Mouse (Mus musculus): ENCODE data around the gene Hsd17b7. TPM values are rescaled to one million over a fixed set of nuclear protein-coding genes. Genes with fewer than 3 reads are reported as not detected.

Gene Hsd17b7
- total and polyA plus RNA-seq, 2 experiments from 2014 or later = 39.4 to 62.4 TPM

DNA sequence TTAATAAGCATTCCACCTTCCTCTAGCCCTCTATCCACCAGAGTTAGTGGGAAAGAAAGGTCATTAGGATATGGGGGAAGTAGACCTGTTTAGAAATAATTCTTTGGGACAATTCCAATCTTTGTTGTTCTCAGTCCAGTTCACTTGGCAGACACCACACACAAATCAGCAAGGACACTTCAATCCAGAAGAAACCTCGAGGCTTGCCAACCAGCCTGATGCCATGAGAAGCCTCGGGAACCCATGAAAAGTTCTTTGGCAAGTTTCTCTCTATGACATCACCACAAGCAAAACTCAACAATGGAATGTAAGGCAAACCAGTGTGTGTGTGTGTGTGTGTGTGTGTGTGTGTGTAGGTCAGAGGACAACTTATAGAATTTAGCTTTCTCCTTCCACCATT, 44.5 kb downstream of the Hsd17b7 start:
- no peak for ATAC-seq (ENCODE audit: insufficient read depth, low read depth)
- no peaks in the 10 kb centered on the region for H3K9me3 ChIP-seq (replicated peaks; ENCODE audit: control insufficient read depth, low read length)
- H3K9ac ChIP-seq (replicated peaks; ENCODE audit: low read depth, low read length) = no peak overlapping the region
- no peaks in the 10 kb centered on the region for H3K4me1 ChIP-seq (ENCODE audit: control insufficient read depth, insufficient read depth)
- TF ChIP-seq EP300 (IDR thresholded peaks at IDR 0.05; ENCODE audit: low read depth) = no peak
- TF ChIP-seq CTCF (IDR thresholded peaks at IDR 0.05; ENCODE audit: low read depth) = no peak
- no peak overlapping the region for H3K27ac ChIP-seq (ENCODE audit: low read depth)
- H3K4me3 ChIP-seq (ENCODE audit: low read depth, low read length) = no peak overlapping the region
- 0 out of 2 replicates have a peak, but pooled peaks cover 5% of the 10 kb centered on the region for H3K27me3 ChIP-seq (ENCODE audit: control insufficient read depth, insufficient read depth, low read length)
- H3K36me3 ChIP-seq (replicated peaks; ENCODE audit: control insufficient read depth, insufficient read depth, low read length) = no peaks in the 10 kb centered on the region
- no peak for DNase-seq (ENCODE audit: low spot score)
- H3K4me2 ChIP-seq (ENCODE audit: low read depth, low read length) = no peak overlapping the region
- WGBS = 38% methylated on average over 2 of the region's 2 CpGs

DNA sequence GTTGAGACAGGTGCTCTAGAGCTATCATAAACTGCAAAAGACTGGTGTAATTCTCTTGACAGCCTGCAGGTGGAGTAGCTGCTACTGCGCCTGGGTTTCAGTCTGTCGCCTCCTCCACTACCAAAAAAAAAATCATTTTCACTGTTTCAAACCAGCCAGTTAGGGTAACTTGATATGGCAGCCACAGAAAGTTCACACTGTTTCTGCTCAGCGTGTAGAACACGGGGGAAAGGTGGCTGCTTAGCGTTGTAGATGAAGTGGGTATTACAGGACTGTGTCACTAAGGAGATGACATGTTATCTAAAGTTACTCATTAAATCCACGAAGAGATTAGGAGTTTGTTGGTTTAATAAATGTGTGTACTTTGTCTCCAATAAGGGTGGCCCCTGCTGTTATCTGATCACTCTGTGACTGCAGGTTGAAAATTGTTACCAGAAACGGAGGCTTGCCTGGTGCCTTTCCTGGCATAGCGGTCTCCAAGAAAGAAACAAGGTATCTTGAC, 47.3 kb downstream of the Hsd17b7 start:
- Histone ChIP-seq H3K4me1 (ENCODE audit: control insufficient read depth, insufficient read depth) (no peaks in the 10 kb centered on the region), H3K4me3 (ENCODE audit: low read depth, low read length) (no peak overlapping the region), H3K36me3 (replicated peaks; ENCODE audit: control insufficient read depth, insufficient read depth, low read length) (no peaks in the 10 kb centered on the region), H3K4me2 (ENCODE audit: low read depth, low read length) (peak overlapping the region; percentile 35; the same call in 1 of the 2 replicates), H3K9ac (replicated peaks; ENCODE audit: low read depth, low read length) (no peak overlapping the region), H3K27ac (ENCODE audit: low read depth) (no peak overlapping the region), H3K9me3 (replicated peaks; ENCODE audit: control insufficient read depth, low read length) (no peaks in the 10 kb centered on the region), H3K27me3 (ENCODE audit: control insufficient read depth, insufficient read depth, low read length) (0 out of 2 replicates have a peak, but pooled peaks cover 5% of the 10 kb centered on the region)
- DNase-seq (ENCODE audit: low spot score) (peak; percentile 66), ATAC-seq (ENCODE audit: insufficient read depth, low read depth) (no peak)
- WGBS = 32% methylated on average over 8 of the region's 8 CpGs
- TF ChIP-seq CTCF (IDR thresholded peaks at IDR 0.05; ENCODE audit: low read depth) = peak; percentile 60
- TF ChIP-seq EP300 (IDR thresholded peaks at IDR 0.05; ENCODE audit: low read depth) = no peak

DNA sequence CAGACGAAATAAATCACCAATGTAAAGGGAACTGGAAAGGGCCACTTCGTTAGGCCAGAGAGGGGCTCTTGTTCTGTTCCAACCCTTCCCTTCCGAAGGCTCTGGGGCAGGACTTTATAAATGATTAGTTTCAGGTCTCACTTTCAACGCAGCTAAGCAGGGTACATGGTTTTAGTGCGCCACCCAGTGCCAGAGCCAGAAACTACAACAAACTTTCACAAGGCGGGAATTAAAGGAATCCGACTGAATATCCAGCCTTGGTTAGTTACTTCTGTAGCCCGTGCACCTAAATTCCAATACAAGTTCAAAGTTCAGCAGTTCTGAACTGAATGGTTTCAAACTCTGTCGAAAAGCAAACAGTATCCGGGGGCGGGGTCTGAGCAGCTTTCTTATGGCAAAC, 49.8 kb downstream of the Hsd17b7 start:
- 0 out of 2 replicates have a peak, but pooled peaks cover 5% of the 10 kb centered on the region for H3K27me3 ChIP-seq (ENCODE audit: control insufficient read depth, insufficient read depth, low read length)
- H3K4me2 ChIP-seq (ENCODE audit: low read depth, low read length) = no peak overlapping the region
- no peaks in the 10 kb centered on the region for H3K36me3 ChIP-seq (replicated peaks; ENCODE audit: control insufficient read depth, insufficient read depth, low read length)
- peak; percentile 45 for DNase-seq (ENCODE audit: low spot score)
- H3K9ac ChIP-seq (replicated peaks; ENCODE audit: low read depth, low read length) = no peak overlapping the region
- WGBS = 4% methylated on average over 11 of the region's 11 CpGs
- H3K4me3 ChIP-seq (ENCODE audit: low read depth, low read length) = no peak overlapping the region
- TF ChIP-seq CTCF (IDR thresholded peaks at IDR 0.05; ENCODE audit: low read depth) = peak; percentile 81
- TF ChIP-seq EP300 (IDR thresholded peaks at IDR 0.05; ENCODE audit: low read depth) = no peak
- no peak overlapping the region for H3K27ac ChIP-seq (ENCODE audit: low read depth)
- peak; percentile 44 for ATAC-seq (ENCODE audit: insufficient read depth, low read depth)
- H3K9me3 ChIP-seq (replicated peaks; ENCODE audit: control insufficient read depth, low read length) = no peaks in the 10 kb centered on the region
- H3K4me1 ChIP-seq (ENCODE audit: control insufficient read depth, insufficient read depth) = no peaks in the 10 kb centered on the region

DNA sequence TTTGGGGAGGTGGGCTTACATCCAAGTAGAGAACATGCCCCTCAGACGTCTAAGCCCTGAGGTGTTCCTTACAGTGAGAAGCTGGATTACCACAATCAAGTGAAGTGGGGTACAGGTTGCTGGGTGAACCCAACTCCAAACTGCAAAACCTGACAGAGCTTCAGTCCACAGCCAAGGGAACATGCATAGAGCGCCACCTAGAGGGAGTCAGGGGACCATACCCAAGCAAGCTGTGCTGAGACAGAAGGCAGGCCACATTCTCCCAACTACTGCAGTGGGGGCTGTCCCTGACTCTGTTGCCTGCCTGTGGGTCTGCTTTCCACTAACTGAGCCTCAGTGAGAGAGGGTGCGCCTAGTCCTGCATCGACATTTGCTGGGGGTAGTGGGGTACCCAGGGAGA, 51.0 kb downstream of the Hsd17b7 start:
- 35% methylated on average over 4 of the region's 4 CpGs for WGBS
- Histone ChIP-seq H3K9me3 (replicated peaks; ENCODE audit: control insufficient read depth, low read length) (no peaks in the 10 kb centered on the region), H3K4me3 (ENCODE audit: low read depth, low read length) (no peak overlapping the region), H3K27me3 (ENCODE audit: control insufficient read depth, insufficient read depth, low read length) (0 out of 2 replicates have a peak, but pooled peaks cover 5% of the 10 kb centered on the region), H3K9ac (replicated peaks; ENCODE audit: low read depth, low read length) (no peak overlapping the region), H3K4me1 (ENCODE audit: control insufficient read depth, insufficient read depth) (no peaks in the 10 kb centered on the region), H3K4me2 (ENCODE audit: low read depth, low read length) (no peak overlapping the region), H3K27ac (ENCODE audit: low read depth) (no peak overlapping the region), H3K36me3 (replicated peaks; ENCODE audit: control insufficient read depth, insufficient read depth, low read length) (no peaks in the 10 kb centered on the region)
- ATAC-seq (ENCODE audit: insufficient read depth, low read depth) (peak; percentile 41; the same call in 1 of the 2 replicates), DNase-seq (ENCODE audit: low spot score) (peak; percentile 43)
- TF ChIP-seq EP300 (IDR thresholded peaks at IDR 0.05; ENCODE audit: low read depth) (no peak), CTCF (IDR thresholded peaks at IDR 0.05; ENCODE audit: low read depth) (peak; percentile 80)

DNA sequence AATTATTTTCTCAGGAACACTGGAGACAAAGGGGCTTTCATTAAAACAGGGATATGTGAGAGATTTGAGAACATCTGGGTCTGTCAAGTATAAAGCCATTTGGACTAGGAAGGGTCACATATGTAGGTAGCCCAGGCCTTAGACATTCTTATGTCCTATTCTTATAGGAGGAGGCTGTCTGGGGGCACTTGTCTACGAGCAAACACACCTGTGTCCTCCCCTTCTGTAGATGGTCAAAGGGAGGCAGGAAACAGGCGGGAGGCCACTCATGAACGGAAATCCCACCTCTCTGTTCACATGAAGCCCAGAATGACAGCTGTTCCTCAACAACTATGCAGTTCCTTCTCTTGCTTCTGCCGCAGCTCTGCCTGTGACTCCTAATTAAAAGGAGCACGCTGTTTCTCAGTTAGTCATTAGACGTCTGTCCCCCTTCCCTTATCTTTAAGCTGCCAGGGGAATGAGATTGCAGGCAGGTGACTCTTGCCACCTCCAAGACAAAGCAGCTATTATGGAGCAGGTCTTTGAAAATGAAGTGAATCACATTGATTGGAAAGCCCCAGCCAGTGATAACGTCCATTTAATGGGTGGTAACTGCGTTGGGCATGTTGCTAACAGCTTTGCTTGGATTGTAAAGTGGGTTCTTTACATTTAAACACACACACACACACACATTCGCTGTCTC, 51.8 kb downstream of the Hsd17b7 start:
- Histone ChIP-seq H3K27me3 (ENCODE audit: control insufficient read depth, insufficient read depth, low read length) (0 out of 2 replicates have a peak, but pooled peaks cover 5% of the 10 kb centered on the region), H3K4me1 (ENCODE audit: control insufficient read depth, insufficient read depth) (no peaks in the 10 kb centered on the region), H3K4me3 (ENCODE audit: low read depth, low read length) (no peak overlapping the region), H3K9me3 (replicated peaks; ENCODE audit: control insufficient read depth, low read length) (no peaks in the 10 kb centered on the region), H3K9ac (replicated peaks; ENCODE audit: low read depth, low read length) (no peak overlapping the region), H3K36me3 (replicated peaks; ENCODE audit: control insufficient read depth, insufficient read depth, low read length) (no peaks in the 10 kb centered on the region), H3K4me2 (ENCODE audit: low read depth, low read length) (no peak overlapping the region), H3K27ac (ENCODE audit: low read depth) (no peak overlapping the region)
- DNase-seq (ENCODE audit: low spot score) (no peak), ATAC-seq (ENCODE audit: insufficient read depth, low read depth) (no peak)
- 54% methylated on average over 9 of the region's 9 CpGs for WGBS
- TF ChIP-seq CTCF (IDR thresholded peaks at IDR 0.05; ENCODE audit: low read depth) (no peak), EP300 (IDR thresholded peaks at IDR 0.05; ENCODE audit: low read depth) (no peak)

Measured in heart, postnatal 0 days (tissue).